Mouse (Mus musculus): ENCODE data around the gene Aldh3b1. TPM values are rescaled to one million over a fixed set of nuclear protein-coding genes. Genes with fewer than 3 reads are reported as not detected.

The Aldh3b1 gene
- total RNA-seq, 1 experiment, result 0.76 TPM

GRCm38 (mm10) chr19:3925859-3926258 is 3.7 kb downstream of the Aldh3b1 start:
- no peak overlapping the region for H3K27ac ChIP-seq (ENCODE audit: insufficient read depth, low read depth, low read length, poor library complexity, severe bottlenecking)
- TF ChIP-seq ZC3H11A (IDR thresholded peaks at IDR 0.05; ENCODE audit: borderline replicate concordance, low read depth, low read length) (no peak), ZNF384 (IDR thresholded peaks at IDR 0.05; ENCODE audit: low read depth, low read length) (no peak), CHD2 (IDR thresholded peaks at IDR 0.05; ENCODE audit: low read depth, low read length) (no peak), HCFC1 (IDR thresholded peaks at IDR 0.05; ENCODE audit: borderline replicate concordance, insufficient read depth, low read length) (no peak), MAFK (IDR thresholded peaks at IDR 0.05; ENCODE audit: insufficient read depth, low read depth, low read length) (no peak)

GRCm38 (mm10) chr19:3924868-3925267 is 4.7 kb downstream of the Aldh3b1 start:
- no peaks in the 10 kb centered on the region for H3K36me3 ChIP-seq (ENCODE audit: control insufficient read depth, insufficient read depth, low read length, poor library complexity, severe bottlenecking)
- no peak for DNase-seq (ENCODE audit: low read depth, low spot score)
- no peaks in the 10 kb centered on the region for H3K9me3 ChIP-seq (ENCODE audit: control insufficient read depth, insufficient read depth, low read depth, low read length)
- no peak overlapping the region for H3K9ac ChIP-seq (ENCODE audit: insufficient read depth, low read depth, low read length, poor library complexity, severe bottlenecking)
- no peak for TF ChIP-seq ZNF384 (IDR thresholded peaks at IDR 0.05; ENCODE audit: low read depth, low read length)
- no peak for TF ChIP-seq ZC3H11A (IDR thresholded peaks at IDR 0.05; ENCODE audit: borderline replicate concordance, low read depth, low read length)
- no peak for TF ChIP-seq CHD2 (IDR thresholded peaks at IDR 0.05; ENCODE audit: low read depth, low read length)
- no peak for TF ChIP-seq MAFK (IDR thresholded peaks at IDR 0.05; ENCODE audit: insufficient read depth, low read depth, low read length)
- no peak for TF ChIP-seq HCFC1 (IDR thresholded peaks at IDR 0.05; ENCODE audit: borderline replicate concordance, insufficient read depth, low read length)
- in situ Hi-C loops (cut with MboI; ENCODE audit: low sequenced_read_pairs in 2 of 2, unreplicated experiment in 2 of 2), result no loop called here
- no peak overlapping the region for H3K4me3 ChIP-seq (ENCODE audit: insufficient read depth in 1 of 2, low read depth in 1 of 2, low read length in 2 of 2, poor library complexity in 1 of 2, severe bottlenecking in 1 of 2)
- H3K4me1 ChIP-seq (ENCODE audit: control insufficient read depth in 2 of 2, insufficient read depth in 2 of 2, low read length in 2 of 2, poor library complexity in 1 of 2), result peaks cover 0 to 15% of the 10 kb centered on the region in 2 experiments; a peak in 2 of 4 replicates
- no peak overlapping the region for H3K27ac ChIP-seq (ENCODE audit: insufficient read depth, low read depth, low read length, poor library complexity, severe bottlenecking)

More at GRCm38 (mm10) chr19:3925859-3926258, 3.7 kb downstream of the Aldh3b1 start:
- H3K4me1 ChIP-seq (ENCODE audit: control insufficient read depth in 2 of 2, insufficient read depth in 2 of 2, low read length in 2 of 2, poor library complexity in 1 of 2), result peaks cover 1 to 20% of the 10 kb centered on the region in 2 experiments; a peak in 3 of 4 replicates
- H3K9me3 ChIP-seq (ENCODE audit: control insufficient read depth, insufficient read depth, low read depth, low read length), result no peaks in the 10 kb centered on the region
- DNase-seq (ENCODE audit: low read depth, low spot score), result no peak
- H3K4me3 ChIP-seq (ENCODE audit: insufficient read depth in 1 of 2, low read depth in 1 of 2, low read length in 2 of 2, poor library complexity in 1 of 2, severe bottlenecking in 1 of 2), result no peak overlapping the region
- no peaks in the 10 kb centered on the region for H3K36me3 ChIP-seq (ENCODE audit: control insufficient read depth, insufficient read depth, low read length, poor library complexity, severe bottlenecking)
- in situ Hi-C loops (cut with MboI; ENCODE audit: low sequenced_read_pairs in 2 of 2, unreplicated experiment in 2 of 2), result no loop called here
- no peak overlapping the region for H3K9ac ChIP-seq (ENCODE audit: insufficient read depth, low read depth, low read length, poor library complexity, severe bottlenecking)

- no peaks in the 10 kb centered on the region for H3K9me3 ChIP-seq (ENCODE audit: control insufficient read depth, insufficient read depth, low read depth, low read length)
- no peak for TF ChIP-seq MAFK (IDR thresholded peaks at IDR 0.05; ENCODE audit: insufficient read depth, low read depth, low read length)
- TF ChIP-seq ZC3H11A (IDR thresholded peaks at IDR 0.05; ENCODE audit: borderline replicate concordance, low read depth, low read length), result no peak
- TF ChIP-seq HCFC1 (IDR thresholded peaks at IDR 0.05; ENCODE audit: borderline replicate concordance, insufficient read depth, low read length), result no peak
- no peak for TF ChIP-seq ZNF384 (IDR thresholded peaks at IDR 0.05; ENCODE audit: low read depth, low read length)
- no peak for TF ChIP-seq CHD2 (IDR thresholded peaks at IDR 0.05; ENCODE audit: low read depth, low read length)
- peaks cover 0 to 14% of the 10 kb centered on the region in 2 experiments; a peak in 2 of 4 replicates for H3K4me1 ChIP-seq (ENCODE audit: control insufficient read depth in 2 of 2, insufficient read depth in 2 of 2, low read length in 2 of 2, poor library complexity in 1 of 2)
- no peak overlapping the region for H3K27ac ChIP-seq (ENCODE audit: insufficient read depth, low read depth, low read length, poor library complexity, severe bottlenecking)
- no peak overlapping the region for H3K4me3 ChIP-seq (ENCODE audit: insufficient read depth in 1 of 2, low read depth in 1 of 2, low read length in 2 of 2, poor library complexity in 1 of 2, severe bottlenecking in 1 of 2)
- H3K9ac ChIP-seq (ENCODE audit: insufficient read depth, low read depth, low read length, poor library complexity, severe bottlenecking), result no peak overlapping the region
- in situ Hi-C loops (cut with MboI; ENCODE audit: low sequenced_read_pairs in 2 of 2, unreplicated experiment in 2 of 2), result no loop called here
- no peaks in the 10 kb centered on the region for H3K36me3 ChIP-seq (ENCODE audit: control insufficient read depth, insufficient read depth, low read length, poor library complexity, severe bottlenecking)
- DNase-seq (ENCODE audit: low read depth, low spot score), result no peak
Measured at GRCm38 (mm10) chr19:3924190-3924589, 5.4 kb downstream of the Aldh3b1 start.

- Histone ChIP-seq H3K4me1 (ENCODE audit: control insufficient read depth in 2 of 2, insufficient read depth in 2 of 2, low read length in 2 of 2, poor library complexity in 1 of 2) (peaks cover 0 to 10% of the 10 kb centered on the region in 2 experiments; a peak in 2 of 4 replicates), H3K9me3 (ENCODE audit: control insufficient read depth, insufficient read depth, low read depth, low read length) (no peaks in the 10 kb centered on the region), H3K4me3 (ENCODE audit: insufficient read depth in 1 of 2, low read depth in 1 of 2, low read length in 2 of 2, poor library complexity in 1 of 2, severe bottlenecking in 1 of 2) (no peak overlapping the region), H3K27ac (ENCODE audit: insufficient read depth, low read depth, low read length, poor library complexity, severe bottlenecking) (no peak overlapping the region), H3K36me3 (ENCODE audit: control insufficient read depth, insufficient read depth, low read length, poor library complexity, severe bottlenecking) (no peaks in the 10 kb centered on the region), H3K9ac (ENCODE audit: insufficient read depth, low read depth, low read length, poor library complexity, severe bottlenecking) (no peak overlapping the region)
- no peak for TF ChIP-seq CHD2 (IDR thresholded peaks at IDR 0.05; ENCODE audit: low read depth, low read length)
- no peak for TF ChIP-seq ZC3H11A (IDR thresholded peaks at IDR 0.05; ENCODE audit: borderline replicate concordance, low read depth, low read length)
- TF ChIP-seq ZNF384 (IDR thresholded peaks at IDR 0.05; ENCODE audit: low read depth, low read length), result no peak
- no peak for TF ChIP-seq MAFK (IDR thresholded peaks at IDR 0.05; ENCODE audit: insufficient read depth, low read depth, low read length)
- TF ChIP-seq HCFC1 (IDR thresholded peaks at IDR 0.05; ENCODE audit: borderline replicate concordance, insufficient read depth, low read length), result no peak
- in situ Hi-C loops (cut with MboI; ENCODE audit: low sequenced_read_pairs in 2 of 2, unreplicated experiment in 2 of 2), result no loop called here
- DNase-seq (ENCODE audit: low read depth, low spot score), result no peak
Measured at GRCm38 (mm10) chr19:3923586-3923985, 6.0 kb downstream of the Aldh3b1 start.

All from ES-E14 (cell line).